Comparison of ENCODE assay signal across 8 mouse cellular contexts in the genomic region with DNA sequence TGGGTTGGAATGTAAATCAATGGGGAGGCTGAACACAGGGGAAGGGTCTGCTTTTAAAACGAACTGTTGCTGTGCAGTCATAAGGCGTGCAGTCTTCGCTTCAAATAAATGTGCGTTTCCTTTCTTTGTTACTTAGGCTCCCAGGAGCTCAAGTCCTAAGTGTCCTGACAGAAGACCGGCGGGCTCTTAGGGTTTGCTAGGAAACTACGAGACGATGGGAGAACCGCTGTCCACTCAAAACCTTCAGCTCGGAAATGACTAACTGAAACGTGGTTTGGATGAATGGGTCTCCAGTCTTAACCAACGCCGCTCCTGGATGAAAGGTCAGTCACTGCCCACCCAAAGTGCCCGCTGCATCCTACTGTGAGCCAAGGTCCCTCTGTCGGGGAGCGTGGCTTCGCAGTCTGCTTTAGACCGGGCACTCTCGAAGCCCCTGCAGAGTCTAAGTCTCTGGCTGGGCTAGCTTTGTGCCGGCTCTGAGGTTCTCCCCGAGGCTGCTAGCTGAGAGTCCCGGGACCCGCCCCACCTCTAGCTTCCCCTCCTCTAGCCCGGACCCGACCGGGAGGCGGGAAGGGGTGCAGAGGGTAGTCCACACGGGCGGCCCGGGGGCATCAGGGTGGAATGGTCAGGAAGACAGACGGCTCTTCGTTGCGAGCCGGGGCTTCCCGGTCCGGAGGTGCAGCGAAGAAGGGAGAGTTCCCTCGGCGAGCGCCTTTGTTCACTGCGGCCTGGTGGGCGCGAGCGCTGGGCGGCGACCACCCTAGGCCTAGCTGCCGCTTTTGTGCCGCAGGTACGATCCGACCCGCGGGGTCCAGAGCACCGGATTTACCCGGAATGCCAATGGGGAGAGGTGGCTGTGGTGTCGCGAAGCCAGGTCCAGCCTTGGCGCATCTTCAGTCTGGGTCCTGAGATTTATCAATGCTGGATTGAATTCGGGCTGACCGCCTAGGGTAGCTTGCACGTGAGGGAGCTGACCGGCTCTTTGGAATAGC. TPM values are rescaled to one million over a fixed set of nuclear protein-coding genes. Genes with fewer than 3 reads are reported as not detected.
DNase-seq lines count a peak whose midpoint lies in the region; ATAC-seq lines count a peak whose summit lies in the region.

No protein-coding gene starts in this region.

- no peaks in the 10 kb centered on the region for H3K27me3 ChIP-seq in forebrain, embryonic 10.5 days (ENCODE audit: poor library complexity, severe bottlenecking)
- no peaks in the 10 kb centered on the region for H3K27me3 ChIP-seq in hindbrain, embryonic 15.5 days
- peaks cover 29% of the 10 kb centered on the region for H3K27me3 ChIP-seq in liver, embryonic 15.5 days
- no peaks in the 10 kb centered on the region for H3K27me3 ChIP-seq in neural tube, embryonic 11.5 days (ENCODE audit: control insufficient read depth, insufficient read depth, low read length)

- peaks cover 21% of the 10 kb centered on the region for H3K4me1 ChIP-seq in forebrain, embryonic 10.5 days
- peaks cover 16% of the 10 kb centered on the region for H3K4me1 ChIP-seq in hindbrain, embryonic 15.5 days (replicated peaks)
- H3K4me1 ChIP-seq in liver, embryonic 15.5 days (replicated peaks) = 0 out of 2 replicates have a peak, but pooled peaks cover 10% of the 10 kb centered on the region
- peaks cover 4% of the 10 kb centered on the region; the same call in 1 of the 2 replicates for H3K4me1 ChIP-seq in neural tube, embryonic 11.5 days (ENCODE audit: control insufficient read depth, insufficient read depth, low read length)

- peak; percentile 87 for ATAC-seq in hindbrain, embryonic 15.5 days (ENCODE audit: low FRiP score, low read depth)
- ATAC-seq in liver, embryonic 15.5 days (ENCODE audit: insufficient read depth) = no peak
- ATAC-seq in neural tube, embryonic 11.5 days (ENCODE audit: insufficient read depth, low FRiP score, low TSS enrichment) = peak; percentile 76

- peaks cover 3% of the 10 kb centered on the region; the same call in 1 of the 2 replicates for H3K9me3 ChIP-seq in forebrain, embryonic 10.5 days
- H3K9me3 ChIP-seq in hindbrain, embryonic 15.5 days = no peaks in the 10 kb centered on the region
- no peaks in the 10 kb centered on the region for H3K9me3 ChIP-seq in liver, embryonic 15.5 days (replicated peaks)
- H3K9me3 ChIP-seq in neural tube, embryonic 11.5 days (ENCODE audit: control insufficient read depth, low read length) = no peaks in the 10 kb centered on the region

- peak overlapping the region; percentile 88 for H3K4me2 ChIP-seq in hindbrain, embryonic 15.5 days
- peak overlapping the region; percentile 64 for H3K4me2 ChIP-seq in liver, embryonic 15.5 days
- H3K4me2 ChIP-seq in neural tube, embryonic 11.5 days (ENCODE audit: low read depth) = peak overlapping the region; percentile 55

- peak overlapping the region; percentile 98 for H3K9ac ChIP-seq in hindbrain, embryonic 15.5 days
- no peak overlapping the region; the same call in 1 of the 2 replicates for H3K9ac ChIP-seq in liver, embryonic 15.5 days
- H3K9ac ChIP-seq in neural tube, embryonic 11.5 days (ENCODE audit: low read length) = peak overlapping the region; percentile 90

- H3K27ac ChIP-seq in forebrain, embryonic 10.5 days = peak overlapping the region; percentile 96
- peak overlapping the region; percentile 89 for H3K27ac ChIP-seq in hindbrain, embryonic 15.5 days (replicated peaks)
- no peak overlapping the region for H3K27ac ChIP-seq in liver, embryonic 15.5 days (replicated peaks)
- peak overlapping the region; percentile 86 for H3K27ac ChIP-seq in neural tube, embryonic 11.5 days (ENCODE audit: low read depth, low read length)

- peaks cover 20% of the 10 kb centered on the region for H3K36me3 ChIP-seq in forebrain, embryonic 10.5 days (replicated peaks)
- H3K36me3 ChIP-seq in hindbrain, embryonic 15.5 days = peaks cover 13% of the 10 kb centered on the region
- H3K36me3 ChIP-seq in liver, embryonic 15.5 days (replicated peaks) = no peaks in the 10 kb centered on the region
- peaks cover 4% of the 10 kb centered on the region; the same call in 1 of the 2 replicates for H3K36me3 ChIP-seq in neural tube, embryonic 11.5 days (ENCODE audit: control insufficient read depth, insufficient read depth, low read length)

- peak; percentile 83 for DNase-seq in heart, adult 11 months
- DNase-seq in heart, postnatal 25 days (ENCODE audit: low spot score) = no peak
- DNase-seq in R1 (ENCODE audit: low read depth, low spot score) = peak; percentile 50
- peak; percentile 72 for DNase-seq in forebrain, embryonic 10.5 days (ENCODE audit: extremely low spot score, low spot score)
- DNase-seq in neural tube, embryonic 11.5 days (ENCODE audit: low spot score) = peak; percentile 81
- DNase-seq in thymus, postnatal 14 days = peak; percentile 54

- intact Hi-C loops in heart, postnatal 25 days (cut with DNase I) = no loop called here

- H3K4me3 ChIP-seq in forebrain, embryonic 10.5 days = peak overlapping the region; percentile 72
- peak overlapping the region; percentile 95 for H3K4me3 ChIP-seq in hindbrain, embryonic 15.5 days
- H3K4me3 ChIP-seq in liver, embryonic 15.5 days (replicated peaks) = peak overlapping the region; percentile 42
- H3K4me3 ChIP-seq in neural tube, embryonic 11.5 days (ENCODE audit: low read depth, low read length) = peak overlapping the region; percentile 56

- WGBS in forebrain, embryonic 10.5 days = under 1% methylated on average over 61 of the region's 61 CpGs
- WGBS in hindbrain, embryonic 15.5 days = under 1% methylated on average over 59 of the region's 61 CpGs
- under 1% methylated on average over 61 of the region's 61 CpGs for WGBS in liver, embryonic 15.5 days (ENCODE audit: insufficient replicate concordance)
- WGBS in neural tube, embryonic 11.5 days = under 1% methylated on average over 57 of the region's 61 CpGs

RNA-seq across cellular contexts. Expression of gene B3gnt5, which starts 0.8 kb away (rescaled TPM):
- under 1 TPM; 0.73 TPM for total RNA-seq in heart, postnatal 25 days (2021)
- 43.1 and 43.9 TPM in 2 replicates for polyA plus RNA-seq in forebrain, embryonic 10.5 days (2016; fragmentation: Nextera tagmentation; extraction: Ambion mirVana)
- polyA plus RNA-seq in hindbrain, embryonic 15.5 days (2015; fragmentation: Nextera tagmentation; extraction: Ambion mirVana) = 35.8 and 36.5 TPM in 2 replicates
- polyA plus RNA-seq in liver, embryonic 15.5 days (2015; fragmentation: Nextera tagmentation; extraction: Ambion mirVana) = 0.37 and 0.59 TPM in 2 replicates
- 51.6 and 52.2 TPM in 2 replicates for polyA plus RNA-seq in neural tube, embryonic 11.5 days (2014; fragmentation: Nextera tagmentation; extraction: Ambion mirVana)

RNA-seq across cellular contexts. Expression of gene Lamp3, which starts 54.6 kb away (rescaled TPM):
- under 1 TPM; 0.08 to 0.13 TPM for total RNA-seq in heart, postnatal 25 days (2021)
- polyA plus RNA-seq in forebrain, embryonic 10.5 days (2016; fragmentation: Nextera tagmentation; extraction: Ambion mirVana) = not detected in 2 replicates
- not detected in 2 replicates for polyA plus RNA-seq in hindbrain, embryonic 15.5 days (2015; fragmentation: Nextera tagmentation; extraction: Ambion mirVana)
- not detected in 2 replicates for polyA plus RNA-seq in liver, embryonic 15.5 days (2015; fragmentation: Nextera tagmentation; extraction: Ambion mirVana)
- polyA plus RNA-seq in neural tube, embryonic 11.5 days (2014; fragmentation: Nextera tagmentation; extraction: Ambion mirVana) = not detected in 2 replicates

Comparison
In these comparisons a context has a peak if more than half of its experiments do, and no peak if none do; other contexts are left out.
1. H3K4me3 ChIP-seq: peak in every context shown above with its lines; median percentile 95 in hindbrain, embryonic 15.5 days; 72 in forebrain, embryonic 10.5 days; 56 in neural tube, embryonic 11.5 days; 42 in liver, embryonic 15.5 days.
2. RNA of gene B3gnt5, which starts 0.8 kb away (polyA plus RNA-seq): 51.6 to 52.2 TPM in neural tube, embryonic 11.5 days, 43.1 to 43.9 TPM in forebrain, embryonic 10.5 days and 35.8 to 36.5 TPM in hindbrain, embryonic 15.5 days; 0.37 to 0.59 TPM in liver, embryonic 15.5 days; every median in the first group is over 10 times any median in the second.
3. Peak in every context shown above with its lines, with median percentiles within 50 percentile points of each other: H3K4me2 ChIP-seq.